Mouse (Mus musculus) urinary bladder, postnatal 36 days (tissue): ENCODE measurements at regions not wholly inside any gene's neighbourhood (a gene's known extent, or its start where the extent isn't known, plus 50 kb on each side); places are given as distances from the start of the nearest gene placed in this dataset.
"Not testable (repeated sequence)": the region's sequence is repeated elsewhere in the genome, so short reads cannot be mapped to it uniquely, and the experiment has no call there.

Experiments
- DNase-seq, 2 experiments: peaks; one replicate each; pipeline ENCODE4 v3.0.0; 2022; ENCODE audit warnings: low spot score in 2 of 2, mixed read lengths in 1 of 2

GRCm38 (mm10) chr6:13006596-13006995 is 63.0 kb upstream of the Tmem106b start:
- no peak for DNase-seq

GRCm38 (mm10) chr6:12994701-12995100 is 74.9 kb upstream of the Tmem106b start:
- no peak for DNase-seq

DNA sequence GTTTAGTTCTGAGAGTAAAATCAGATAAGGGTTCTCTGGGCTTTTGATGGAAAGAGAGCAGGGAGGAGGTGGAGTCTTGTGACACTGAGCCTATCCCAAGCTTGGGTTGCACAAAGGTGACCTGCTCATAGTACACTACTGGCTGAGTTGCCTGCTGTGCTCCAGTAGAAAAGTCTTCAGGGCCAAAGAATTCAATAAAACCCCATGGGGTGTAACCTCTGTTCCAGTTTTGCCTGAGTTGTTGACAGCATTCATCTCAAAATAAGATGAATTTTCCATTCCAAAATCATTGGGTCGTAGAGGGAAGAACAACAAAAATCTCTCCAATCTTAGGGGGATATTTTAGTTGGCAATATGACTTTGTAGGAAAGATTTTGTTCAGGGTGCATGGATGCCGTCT is 75.8 kb upstream of the Tmem106b start:
- no peak for DNase-seq

GRCm38 (mm10) chr6:12977184-12977897 is 92.2 kb upstream of the Tmem106b start:
- no peak for DNase-seq

DNA sequence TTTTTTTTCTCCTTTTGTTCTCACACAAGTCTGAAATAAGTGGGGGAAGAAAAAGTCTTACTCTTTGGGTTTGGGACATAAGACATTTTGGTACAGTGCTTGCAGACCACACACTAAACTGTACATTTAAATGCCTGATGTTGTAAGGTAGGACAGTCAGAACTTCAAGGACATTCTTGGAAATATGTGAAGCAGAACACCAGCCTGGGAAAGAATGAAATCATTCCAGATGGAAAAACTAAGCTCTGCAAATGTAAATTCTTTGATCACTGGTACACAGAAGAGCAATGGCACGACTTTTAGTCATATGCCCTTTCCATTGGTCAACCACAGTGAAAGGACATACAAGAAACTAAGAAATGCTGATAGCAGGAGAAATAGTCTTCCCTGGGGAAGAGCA is 98.0 kb upstream of the Tmem106b start:
- no peak for DNase-seq

GRCm38 (mm10) chr6:12967291-12967690 is 102.3 kb upstream of the Tmem106b start:
- no peak for DNase-seq

- DNase-seq = no peak
Measured at GRCm38 (mm10) chr6:12957797-12958196, 111.8 kb upstream of the Tmem106b start.

DNA sequence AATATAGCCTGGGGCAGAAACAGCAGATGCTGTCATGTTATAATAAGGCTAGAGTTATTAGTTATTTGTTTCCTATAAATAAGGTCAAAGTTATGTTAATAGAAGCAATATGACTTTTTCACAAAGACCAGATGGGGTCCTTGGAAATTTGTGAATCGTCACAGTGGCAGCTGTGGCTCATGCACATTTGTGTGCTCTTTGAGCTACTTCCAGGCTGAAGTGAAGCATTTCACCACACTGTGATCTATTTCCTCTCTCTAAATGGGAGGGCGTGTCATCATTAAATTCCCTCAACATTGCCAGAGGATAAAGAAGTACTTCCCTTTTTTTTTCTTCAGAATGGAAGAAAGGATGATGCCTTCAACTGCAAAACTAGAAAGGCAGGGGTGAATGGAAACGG is 157.9 kb upstream of the Tmem106b start:
- DNase-seq = no peak

DNA sequence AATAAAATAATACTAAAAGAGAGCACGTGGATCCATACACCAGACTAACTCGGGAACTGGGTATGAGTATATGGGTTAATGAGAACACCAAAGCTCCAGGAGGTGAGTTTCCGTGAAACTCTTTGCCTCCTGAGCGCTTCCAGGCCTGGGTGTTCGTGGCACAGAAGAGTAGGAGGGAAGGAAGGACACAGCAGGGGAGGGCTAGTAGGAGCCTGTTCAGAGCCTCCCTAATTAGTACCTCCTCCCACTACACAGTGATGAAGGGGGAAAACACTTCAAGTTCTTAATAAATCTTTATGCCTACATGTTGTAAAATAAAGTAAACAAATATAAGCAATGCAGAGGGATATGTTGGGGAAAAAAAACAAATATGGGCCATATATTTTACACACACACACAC is 143.7 kb upstream of the Thsd7a start:
- DNase-seq = no peak

DNA sequence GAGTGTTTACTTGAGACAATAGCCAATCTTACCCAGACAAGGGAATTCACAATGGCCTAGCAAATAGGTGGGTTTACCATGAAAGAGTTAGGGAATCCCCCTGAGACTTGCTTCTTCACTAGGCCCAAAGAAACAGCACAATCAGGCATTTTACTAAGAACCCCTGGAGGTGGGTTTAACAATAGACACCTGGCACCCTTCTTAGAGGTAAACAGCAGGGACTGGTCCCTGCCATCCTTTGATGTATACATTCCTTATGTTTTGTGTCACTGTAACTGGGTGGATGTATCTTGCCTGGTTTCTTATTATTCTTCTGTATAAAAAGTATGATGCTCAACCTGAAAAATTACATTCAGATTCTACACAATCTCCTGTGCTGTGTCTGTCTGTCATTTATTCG is 127.7 kb upstream of the Thsd7a start:
- not testable (repeated sequence) for DNase-seq

- DNase-seq = no peak
Measured at GRCm38 (mm10) chr6:12876366-12876765, 127.2 kb upstream of the Thsd7a start.

DNA sequence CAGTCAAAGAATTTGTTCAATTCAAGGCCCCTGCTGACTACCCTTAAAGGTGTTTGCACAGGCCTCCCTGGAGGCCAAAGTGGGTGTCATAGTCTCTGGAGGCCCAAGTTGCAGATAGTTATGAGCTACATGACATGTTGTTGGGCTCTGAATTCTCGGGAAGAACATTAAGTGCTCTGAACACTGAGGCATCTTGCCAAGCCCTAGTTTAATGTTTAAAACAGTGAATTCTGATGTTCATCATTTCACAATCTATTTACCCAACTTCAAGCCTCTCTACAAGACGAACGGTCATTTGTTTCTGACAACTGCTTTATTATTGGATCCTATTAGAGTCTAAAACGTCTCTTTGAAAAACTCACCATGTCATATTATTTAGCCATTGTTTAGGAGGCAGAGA is 119.0 kb upstream of the Thsd7a start:
- DNase-seq = no peak

DNA sequence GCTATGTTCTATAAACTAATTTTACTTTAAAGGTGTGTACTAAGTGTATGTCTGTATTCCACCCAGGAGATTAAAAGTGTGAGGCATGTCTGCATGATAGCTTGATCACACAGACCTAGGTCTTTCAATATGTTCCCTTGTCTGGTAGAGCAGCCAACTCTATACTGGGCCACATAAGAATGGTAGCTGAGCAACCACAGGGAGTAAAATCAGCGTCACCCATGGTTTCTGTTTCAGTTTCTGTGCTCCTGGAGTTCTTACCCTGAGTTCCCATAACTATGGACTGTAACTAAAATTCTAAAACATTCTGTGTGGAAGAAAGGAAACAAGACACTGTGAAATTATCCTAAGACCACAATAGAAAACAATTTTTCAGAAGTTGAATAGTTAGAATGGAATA is 102.8 kb upstream of the Thsd7a start:
- DNase-seq = no peak

DNA sequence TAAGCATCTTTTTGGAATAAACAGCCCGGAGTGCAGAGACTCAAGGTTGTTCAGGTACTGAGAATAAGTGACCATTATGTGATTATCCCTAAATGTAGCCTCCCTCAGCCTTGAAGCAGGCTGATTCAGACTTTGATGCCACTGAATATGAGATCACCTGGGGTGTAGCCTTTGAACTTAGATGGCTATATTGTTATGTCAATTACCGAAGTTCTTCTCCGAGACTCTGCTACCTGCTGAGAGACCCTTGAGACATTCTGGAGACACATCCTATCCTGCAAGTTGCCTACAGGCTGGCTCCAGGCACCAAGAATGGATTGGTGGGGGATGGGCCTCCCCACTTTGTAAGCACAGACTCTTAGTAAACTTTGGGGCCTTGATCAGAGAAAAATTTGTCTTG is 85.9 kb upstream of the Thsd7a start:
- DNase-seq = not testable (repeated sequence)

DNA sequence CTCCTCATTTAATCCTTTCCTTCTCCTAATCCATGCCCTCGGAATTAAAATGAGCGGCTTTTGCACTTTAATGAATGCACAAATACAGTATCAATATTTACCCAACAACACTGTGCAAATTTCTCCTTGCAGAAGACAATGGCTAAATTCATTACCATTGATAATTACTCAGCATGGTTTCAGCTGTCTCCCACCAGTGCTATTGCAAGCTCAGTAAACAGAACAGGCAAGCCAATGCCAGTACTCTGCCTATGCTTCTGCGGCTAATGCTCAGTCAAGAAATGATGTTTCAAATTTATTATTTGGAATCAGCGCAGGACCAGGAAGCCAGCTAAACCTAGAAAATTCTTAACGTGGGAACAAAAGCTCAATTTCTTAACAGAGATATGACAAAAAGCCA is 84.1 kb upstream of the Thsd7a start:
- no peak for DNase-seq

DNA sequence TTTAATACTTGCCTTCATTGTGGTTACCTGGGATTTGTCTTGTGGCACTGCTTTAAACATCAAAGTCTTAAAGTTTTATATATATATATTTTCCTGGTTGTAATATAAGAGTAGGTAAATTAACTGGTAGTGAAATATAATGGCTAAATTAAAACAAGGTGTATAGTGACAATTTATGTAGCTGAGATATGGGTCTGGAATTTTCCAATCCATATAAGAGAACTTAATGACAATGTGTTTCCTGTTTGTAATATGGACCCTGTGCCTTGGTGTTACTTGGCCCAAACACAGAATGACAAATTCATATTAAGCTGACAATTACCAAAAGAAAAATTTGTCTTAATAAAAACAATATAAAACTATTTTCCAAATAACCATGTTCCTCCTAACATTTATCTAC is 82.7 kb upstream of the Thsd7a start:
- no peak for DNase-seq

GRCm38 (mm10) chr6:12831485-12831884 is 82.3 kb upstream of the Thsd7a start:
- no peak for DNase-seq

DNA sequence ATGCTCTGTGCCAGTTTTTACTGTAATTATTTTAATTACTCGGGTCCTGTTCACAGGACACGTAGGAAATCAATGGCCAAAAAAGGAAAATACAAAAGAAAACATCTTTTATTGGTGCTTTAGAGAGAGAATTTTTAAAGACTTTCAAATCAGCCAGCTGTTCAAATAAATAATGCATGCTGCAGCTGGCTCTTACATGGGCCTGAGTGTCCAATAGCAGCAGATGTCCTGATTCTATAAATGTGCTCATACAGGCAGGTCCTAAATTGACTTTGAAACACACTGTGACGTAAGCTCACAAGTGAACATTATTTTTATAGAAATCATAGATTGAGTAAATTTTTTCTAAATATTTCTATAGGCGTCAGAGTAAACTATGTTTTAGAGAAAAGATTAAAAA is 78.5 kb upstream of the Thsd7a start:
- no peak for DNase-seq

DNA sequence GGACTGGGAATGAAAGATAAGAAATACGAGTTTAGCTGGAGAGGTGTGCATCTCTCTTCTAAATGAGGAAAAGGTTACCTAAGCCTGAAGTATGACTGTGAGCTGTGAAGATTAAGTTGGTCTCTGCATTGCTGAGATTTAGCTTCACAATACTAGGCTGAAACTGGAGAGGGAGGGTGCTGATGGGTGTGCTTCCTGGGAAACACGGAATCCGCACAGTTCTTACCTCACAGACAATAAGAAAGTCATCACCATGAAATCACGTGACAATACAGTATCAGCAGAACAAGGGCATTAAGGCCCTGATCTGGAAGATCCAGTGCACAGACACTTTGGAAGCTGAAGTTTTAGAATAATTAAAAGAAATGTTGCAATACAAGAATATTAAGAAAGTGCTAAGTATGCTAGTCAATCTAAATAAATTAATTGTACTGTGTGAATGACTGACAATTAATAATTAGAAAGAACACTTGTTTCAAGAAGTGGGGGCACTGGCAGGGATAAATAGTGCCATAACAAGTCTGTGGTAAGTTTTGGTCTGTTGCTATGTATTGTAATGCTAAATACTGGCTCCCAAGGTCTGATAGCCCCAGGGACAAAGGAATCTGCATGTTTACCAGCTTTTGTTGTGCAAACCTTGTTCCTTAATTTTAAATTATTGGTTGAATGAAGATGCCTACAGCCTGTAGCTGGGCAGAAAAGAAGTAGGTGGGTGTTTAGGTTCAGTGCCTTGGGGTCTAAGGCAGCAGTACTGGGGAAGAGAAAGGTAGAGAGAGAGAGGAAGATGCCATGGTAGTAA is 66.0 kb upstream of the Thsd7a start:
- no peak for DNase-seq

DNA sequence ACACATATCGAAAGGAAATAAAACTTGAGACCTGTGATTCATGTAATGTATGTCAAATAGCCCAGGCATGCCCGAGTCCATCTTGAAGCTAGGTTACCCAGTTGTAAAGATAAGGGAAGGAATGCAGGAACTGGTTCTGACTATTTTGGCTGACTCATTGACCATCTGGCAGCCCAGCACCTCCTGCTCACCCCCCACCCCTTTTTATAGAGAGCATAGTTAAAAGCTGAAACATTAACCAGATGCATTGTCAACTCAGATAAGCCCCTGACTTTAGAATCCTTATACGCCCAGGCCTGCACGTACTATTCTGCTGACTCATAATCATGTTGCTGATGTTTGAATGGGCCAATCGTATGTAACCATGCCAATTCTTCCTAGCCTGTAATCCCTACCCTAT is 64.6 kb upstream of the Thsd7a start:
- DNase-seq = peak; percentile 12 to 39

- DNase-seq = no peak
Measured at GRCm38 (mm10) chr6:12812467-12812866, 63.3 kb upstream of the Thsd7a start.

GRCm38 (mm10) chr6:12812036-12812435 is 62.8 kb upstream of the Thsd7a start:
- no peak for DNase-seq

DNA sequence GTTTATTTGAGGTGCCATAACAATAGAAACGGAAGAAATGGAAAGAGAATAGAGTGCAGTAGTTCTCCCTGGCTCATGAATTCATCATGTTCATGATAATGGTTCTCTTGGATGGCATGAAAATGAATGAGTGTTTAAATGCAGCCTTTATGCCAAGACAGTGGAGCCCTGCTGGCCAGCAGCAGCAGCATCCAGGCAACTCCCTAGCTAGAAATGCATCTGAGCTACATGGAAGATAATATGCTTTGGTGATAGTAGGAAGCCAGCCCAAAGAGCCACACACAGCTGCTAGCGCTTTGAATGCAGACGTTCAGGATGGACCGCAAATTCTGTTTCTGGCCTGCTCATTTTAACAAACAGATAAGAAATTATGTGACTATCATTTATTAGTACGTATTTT is 60.4 kb upstream of the Thsd7a start:
- DNase-seq = no peak
